Mouse (Mus musculus) G1E (cell line): ENCODE results near the gene Gm47841.

ENCODE experiments used
- CTCF ChIP-seq: IDR thresholded peaks from 2 replicates; pipeline ENCODE4 v1.5.1; 2012; ENCODE audit warnings: low read depth, low read length, inconsistent platforms, mixed read lengths
- GATA1 ChIP-seq: IDR thresholded peaks from 2 replicates; pipeline ENCODE4 v1.6.1; 2012; ENCODE audit warnings: borderline replicate concordance, low read length, inconsistent platforms, mixed read lengths
- GATA2 ChIP-seq: IDR thresholded peaks from 2 replicates; pipeline ENCODE4 v1.6.1; 2012; ENCODE audit warnings: low read depth, low read length, inconsistent platforms, borderline replicate concordance
- TAL1 ChIP-seq: conservative IDR thresholded peaks from 2 replicates; pipeline ENCODE4 v1.6.1; 2012; ENCODE audit warnings: low read depth, low read length, inconsistent platforms, mixed read lengths

DNA sequence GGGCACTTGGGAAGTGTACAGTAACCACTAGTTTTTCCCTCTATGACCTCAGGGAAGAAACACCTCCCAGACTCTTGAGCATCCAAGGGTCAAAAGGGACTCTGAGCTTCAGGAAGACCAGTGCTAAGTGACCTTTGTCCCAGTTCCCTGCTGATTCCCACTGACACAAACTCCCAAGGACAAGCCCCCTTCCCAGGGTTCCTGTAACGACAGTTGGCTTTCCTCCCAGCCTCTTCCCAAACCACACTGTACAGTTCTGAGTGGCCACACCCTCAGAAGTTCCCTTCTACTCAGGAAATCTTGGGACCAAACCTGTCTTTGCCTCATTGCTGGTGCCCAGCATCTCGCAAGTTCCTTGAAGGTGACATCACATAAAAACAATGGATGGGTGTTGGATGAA lies 25.5 kb upstream of the Gm47841 start:
- TF ChIP-seq CTCF (no peak), TAL1 (no peak), GATA1 (no peak), GATA2 (no peak)
